Mouse (Mus musculus) hematopoietic stem cell, adult 5-6 weeks (primary cell): ENCODE results near the gene Psmc3. TPM values are rescaled to one million over a fixed set of nuclear protein-coding genes. Genes with fewer than 3 reads are reported as not detected.

ENCODE experiments used
- total RNA-seq: library from RNA; stranded (forward); fragments of 172-1452, 232-1000 nt; gene quantifications from 2 replicates; pipeline ENCODE4 v1.2.3, GENCODE M21; 2017

Gene Psmc3
- total RNA-seq, 1 experiment from 2014 or later, result 247 TPM

Other genes with a start within 250 kb of the Psmc3 start
- gene Mtch2, start 206.9 kb upstream of the Psmc3 start, total RNA-seq, result 138 and 140 TPM in 2 replicates
- not detected in 2 replicates for gene C1qtnf4, start 168.1 kb upstream of the Psmc3 start, total RNA-seq
- 25.1 and 37.2 TPM in 2 replicates for gene Kbtbd4, start 149.3 kb upstream of the Psmc3 start, total RNA-seq
- 62.2 and 92.6 TPM in 2 replicates for gene Ndufs3, start 149.2 kb upstream of the Psmc3 start, total RNA-seq
- 34.6 and 53.8 TPM in 2 replicates for gene Celf1, start 113.6 kb upstream of the Psmc3 start, total RNA-seq
- 0.88 and 2.6 TPM in 2 replicates for gene Rapsn, start 18.4 kb upstream of the Psmc3 start, total RNA-seq
- gene Slc39a13, start 16.4 kb downstream of the Psmc3 start, total RNA-seq, result 12.1 and 16.8 TPM in 2 replicates
- gene Spi1, start 28.4 kb downstream of the Psmc3 start, total RNA-seq, result 58.4 and 63.2 TPM in 2 replicates
- gene Mybpc3, start 64.1 kb downstream of the Psmc3 start, total RNA-seq, result 0.69 TPM in 1 of 2 replicates, not detected in the other
- gene Madd, start 129.8 kb downstream of the Psmc3 start, total RNA-seq, result 41.4 and 56.5 TPM in 2 replicates
- gene Nr1h3, start 148.8 kb downstream of the Psmc3 start, total RNA-seq, result 0.25 TPM in 1 of 2 replicates, not detected in the other
- gene Acp2, start 148.9 kb downstream of the Psmc3 start, total RNA-seq, result 7.9 and 11.4 TPM in 2 replicates
- gene Ddb2, start 183.0 kb downstream of the Psmc3 start, total RNA-seq, result 30.8 and 33.9 TPM in 2 replicates
- gene Pacsin3, start 201.9 kb downstream of the Psmc3 start, total RNA-seq, result 0.35 and 3.0 TPM in 2 replicates
- 32.4 and 47.7 TPM in 2 replicates for gene Arfgap2, start 211.0 kb downstream of the Psmc3 start, total RNA-seq